Comparison of ENCODE assay signal across 17 mouse cellular contexts in the genomic region with DNA sequence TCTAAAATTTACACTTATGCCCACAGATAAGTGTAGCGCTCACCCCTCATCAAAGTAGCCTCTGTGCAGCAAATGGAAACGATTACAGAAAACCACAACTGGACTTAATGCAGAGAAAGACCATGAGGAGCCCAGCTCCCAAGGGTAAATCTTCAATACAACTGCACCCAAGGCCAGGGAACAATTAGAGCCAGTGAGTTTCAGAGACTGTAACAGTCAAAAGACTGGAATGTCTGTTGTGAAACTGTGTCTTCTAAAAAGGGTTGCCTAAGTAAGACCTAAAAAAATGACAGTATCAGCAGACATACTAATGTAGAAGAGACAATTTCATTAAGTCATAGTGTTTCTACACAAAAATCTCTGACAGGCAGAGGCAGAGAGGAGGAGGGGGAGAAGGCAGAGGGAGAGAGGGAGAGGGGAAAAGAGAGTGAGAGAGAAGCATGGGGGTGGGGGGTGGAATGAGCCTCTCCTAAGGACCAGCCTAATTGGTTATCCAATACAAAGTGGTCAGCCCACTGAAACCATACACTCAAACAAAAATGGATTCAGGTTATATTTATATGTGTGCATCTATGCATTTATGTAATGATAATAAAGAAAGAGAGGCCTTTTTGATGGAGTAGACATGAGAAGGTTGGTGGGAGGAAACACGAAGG. TPM values are rescaled to one million over a fixed set of nuclear protein-coding genes. Genes with fewer than 3 reads are reported as not detected.
A peak's percentile ranks its signal among the peaks of the same experiment; 100 is the strongest.
DNase-seq lines count a peak whose midpoint lies in the region; ATAC-seq and TF ChIP-seq lines count a peak whose summit lies in the region.
"Had no signal": no experiment of that assay in that cellular context is flagged by ENCODE, and none has a peak within 500 bp of the region (broad histone marks: within the 10 kb centered on the region; RNA-seq: fewer than 3 reads in every experiment).

No protein-coding gene starts in this region.

- no peak for TF ChIP-seq CTCF in layer of hippocampus, adult 2 months (conservative IDR thresholded peaks at IDR 0.05)

- H3K4me2 ChIP-seq in forebrain, embryonic 12.5 days: no peak overlapping the region
- H3K4me2 ChIP-seq in forebrain, embryonic 13.5 days: no peak overlapping the region
- H3K4me2 ChIP-seq: liver, embryonic 13.5 days; lung, embryonic 14.5 days; midbrain, embryonic 12.5 days; neural tube, embryonic 12.5 days had no signal

- no peak for DNase-seq in layer of hippocampus, adult 2 months (ENCODE audit: low spot score in 2 of 2)
- DNase-seq in layer of hippocampus, postnatal 10 days (ENCODE audit: low spot score in 2 of 2): no peak
- DNase-seq in Muller cell, postnatal 12 days (ENCODE audit: inconsistent ontology term): peak; percentile 67
- peak; percentile 63 for DNase-seq in gonadal fat pad, adult 2 months (ENCODE audit: low read depth)
- DNase-seq in adrenal gland, adult 18-20 months (ENCODE audit: low spot score in 2 of 2): no peak
- no peak for DNase-seq in spleen, adult 12 weeks (ENCODE audit: low spot score)
- DNase-seq: cerebellum, postnatal 10 days; forebrain, postnatal 0 days; left cerebral cortex, postnatal 4 days; liver, embryonic 13.5 days; right cerebral cortex, postnatal 4 days had no signal

- no peaks in the 10 kb centered on the region for H3K27me3 ChIP-seq in forebrain, embryonic 12.5 days
- no peaks in the 10 kb centered on the region for H3K27me3 ChIP-seq in forebrain, embryonic 13.5 days
- H3K27me3 ChIP-seq: liver, embryonic 13.5 days; midbrain, embryonic 12.5 days; neural tube, embryonic 12.5 days had no signal

- H3K4me3 ChIP-seq in forebrain, embryonic 12.5 days (replicated peaks): no peak overlapping the region
- H3K4me3 ChIP-seq in forebrain, embryonic 13.5 days: no peak overlapping the region
- H3K4me3 ChIP-seq in layer of hippocampus, adult 2 months: no peak overlapping the region
- H3K4me3 ChIP-seq: liver, embryonic 13.5 days; midbrain, embryonic 12.5 days; neural tube, embryonic 12.5 days had no signal

- H3K9ac ChIP-seq in forebrain, embryonic 12.5 days: no peak overlapping the region
- no peak overlapping the region for H3K9ac ChIP-seq in forebrain, embryonic 13.5 days
- H3K9ac ChIP-seq: forebrain, postnatal 0 days; liver, embryonic 13.5 days; lung, embryonic 14.5 days; midbrain, embryonic 12.5 days; neural tube, embryonic 12.5 days had no signal

- no peak overlapping the region for H3K27ac ChIP-seq in forebrain, embryonic 12.5 days
- no peak overlapping the region for H3K27ac ChIP-seq in forebrain, embryonic 13.5 days
- H3K27ac ChIP-seq in layer of hippocampus, adult 2 months: peak overlapping the region; percentile 50; the same call in 1 of the 2 replicates
- H3K27ac ChIP-seq: liver, embryonic 13.5 days; midbrain, embryonic 12.5 days; neural tube, embryonic 12.5 days had no signal

- peaks cover 7% of the 10 kb centered on the region; the same call in 1 of the 2 replicates for H3K36me3 ChIP-seq in forebrain, embryonic 12.5 days (replicated peaks)
- H3K36me3 ChIP-seq in forebrain, embryonic 13.5 days (ENCODE audit: poor library complexity, severe bottlenecking): peaks cover 3% of the 10 kb centered on the region; the same call in 1 of the 2 replicates
- H3K36me3 ChIP-seq: midbrain, embryonic 12.5 days; neural tube, embryonic 12.5 days had no signal

- 0 out of 2 replicates have a peak, but pooled peaks have one; percentile 52 for ATAC-seq in forebrain, embryonic 12.5 days (ENCODE audit: low FRiP score)
- ATAC-seq in forebrain, embryonic 13.5 days: no peak
- ATAC-seq: forebrain, postnatal 0 days had no signal

- no peaks in the 10 kb centered on the region for H3K9me3 ChIP-seq in forebrain, embryonic 12.5 days
- H3K9me3 ChIP-seq in forebrain, embryonic 13.5 days (replicated peaks): no peaks in the 10 kb centered on the region
- H3K9me3 ChIP-seq: G1E; liver, embryonic 13.5 days; midbrain, embryonic 12.5 days; neural tube, embryonic 12.5 days had no signal

- no peaks in the 10 kb centered on the region for H3K4me1 ChIP-seq in forebrain, embryonic 12.5 days
- no peaks in the 10 kb centered on the region for H3K4me1 ChIP-seq in forebrain, embryonic 13.5 days
- H3K4me1 ChIP-seq: liver, embryonic 13.5 days; midbrain, embryonic 12.5 days; neural tube, embryonic 12.5 days had no signal

- 87% methylated on average over 3 of the region's 3 CpGs for WGBS in forebrain, embryonic 12.5 days
- 92% methylated on average over 3 of the region's 3 CpGs for WGBS in forebrain, embryonic 13.5 days

RNA-seq across cellular contexts. Expression of gene Irak1bp1, which starts 32.6 kb away (rescaled TPM):
- 35.2 and 35.9 TPM in 2 replicates for polyA plus RNA-seq in forebrain, embryonic 12.5 days (2016; fragmentation: Nextera tagmentation; extraction: Ambion mirVana)
- 30.8 and 31.8 TPM in 2 replicates for polyA plus RNA-seq in forebrain, embryonic 13.5 days (2015; fragmentation: Nextera tagmentation; extraction: Ambion mirVana)
- total RNA-seq in layer of hippocampus, adult 2 months (2021): 10 to 100 TPM; 20.8 to 22.3 TPM
- total RNA-seq in layer of hippocampus, postnatal 10 days (2021): 10 to 100 TPM; 23.7 to 28.7 TPM
- 8.1 and 12.6 TPM in 2 replicates for polyA plus RNA-seq in gonadal fat pad, adult 2 months (2012; rRNA removed)
- 1 to 10 TPM; 3.6 to 6.1 TPM for total RNA-seq in adrenal gland, adult 18-20 months (2021)

Comparison
In these comparisons a context has a peak if more than half of its experiments do, and no peak if none do; other contexts are left out.
1. DNase-seq: peak in Muller cell, postnatal 12 days (single experiment) and gonadal fat pad, adult 2 months (single experiment); none in layer of hippocampus, adult 2 months (0 of 2), layer of hippocampus, postnatal 10 days (0 of 2), adrenal gland, adult 18-20 months (0 of 2) and spleen, adult 12 weeks (single experiment).